Mouse (Mus musculus): ENCODE results near the gene Pdf. TPM values are rescaled to one million over a fixed set of nuclear protein-coding genes. Genes with fewer than 3 reads are reported as not detected.

Pdf gene
- 51.0 and 55.6 TPM in 2 replicates for polyA plus RNA-seq (2015; fragmentation: Nextera tagmentation; extraction: Ambion mirVana)

GRCm38 (mm10) chr8:107048061-107048941, at the start of gene Pdf:
Gene Pdf, minus strand, starts transcription at chr8:107048614.
- ATAC-seq (ENCODE audit: low FRiP score, low read depth) = peak; percentile 85
- H3K4me3 ChIP-seq = peak within 1 kb of the TSS; percentile 82
- H3K27me3 ChIP-seq = no peaks in the 10 kb centered on the region
- WGBS = under 1% methylated on average over 87 of the region's 87 CpGs
- H3K9ac ChIP-seq = peak within 1 kb of the TSS; percentile 90
- peaks cover 82% of the 10 kb centered on the region for H3K36me3 ChIP-seq
- peak within 1 kb of the TSS; percentile 79 for H3K4me2 ChIP-seq (replicated peaks)
- no peaks in the 10 kb centered on the region for H3K9me3 ChIP-seq
- peaks cover 23% of the 10 kb centered on the region for H3K4me1 ChIP-seq
- peak within 1 kb of the TSS; percentile 92 for H3K27ac ChIP-seq

- 4% methylated on average over 39 of the region's 39 CpGs for WGBS
- Histone ChIP-seq H3K27ac (peak within 1 kb of the TSS; percentile 88), H3K27me3 (no peaks in the 10 kb centered on the region), H3K9ac (peak within 1 kb of the TSS; percentile 87), H3K4me1 (peaks cover 22% of the 10 kb centered on the region), H3K9me3 (no peaks in the 10 kb centered on the region), H3K4me2 (replicated peaks) (peak within 1 kb of the TSS; percentile 72), H3K4me3 (peak within 1 kb of the TSS; percentile 88), H3K36me3 (peaks cover 27% of the 10 kb centered on the region)
- peak; percentile 97 for ATAC-seq (ENCODE audit: low FRiP score, low read depth)
Observed at GRCm38 (mm10) chr8:107096366-107097036, 48.1 kb upstream of the Pdf start, which contains the start of gene Terf2. Gene Terf2, minus strand, starts transcription at chr8:107096547.

- Histone ChIP-seq H3K27ac (peak overlapping the region; percentile 88), H3K4me3 (peak overlapping the region; percentile 88), H3K36me3 (peaks cover 32% of the 10 kb centered on the region), H3K4me2 (replicated peaks) (peak overlapping the region; percentile 72), H3K4me1 (peaks cover 22% of the 10 kb centered on the region), H3K27me3 (no peaks in the 10 kb centered on the region), H3K9me3 (no peaks in the 10 kb centered on the region), H3K9ac (peak overlapping the region; percentile 87)
- WGBS = under 1% methylated on average over 50 of the region's 53 CpGs
- peak; percentile 80; the same call in 1 of the 2 replicates for ATAC-seq (ENCODE audit: low FRiP score, low read depth)
Observed at GRCm38 (mm10) chr8:107095717-107096365, 47.4 kb upstream of the Pdf start.

- 97% methylated on average over 7 of the region's 7 CpGs for whole genome bisulfite sequencing
Observed at GRCm38 (mm10) chr8:107090531-107090930, 42.1 kb upstream of the Pdf start.

GRCm38 (mm10) chr8:107088526-107089063, 40.2 kb upstream of the Pdf start:
- H3K4me1 ChIP-seq = no peaks in the 10 kb centered on the region
- H3K4me3 ChIP-seq = no peak overlapping the region
- no peak for ATAC-seq (ENCODE audit: low FRiP score, low read depth)
- no peak overlapping the region for H3K27ac ChIP-seq
- H3K4me2 ChIP-seq (replicated peaks) = no peak overlapping the region
- H3K9me3 ChIP-seq = peaks cover 7% of the 10 kb centered on the region; the same call in 1 of the 2 replicates
- WGBS = 98% methylated on average over 5 of the region's 5 CpGs
- H3K27me3 ChIP-seq = no peaks in the 10 kb centered on the region
- no peak overlapping the region for H3K9ac ChIP-seq
- peaks cover 79% of the 10 kb centered on the region for H3K36me3 ChIP-seq

More at GRCm38 (mm10) chr8:107090531-107090930, 42.1 kb upstream of the Pdf start:
- Histone ChIP-seq H3K27me3 (no peaks in the 10 kb centered on the region), H3K4me2 (replicated peaks) (no peak overlapping the region), H3K4me3 (no peak overlapping the region), H3K36me3 (peaks cover 78% of the 10 kb centered on the region), H3K9me3 (peaks cover 7% of the 10 kb centered on the region; the same call in 1 of the 2 replicates), H3K9ac (no peak overlapping the region), H3K4me1 (peaks cover 19% of the 10 kb centered on the region), H3K27ac (no peak overlapping the region)
- ATAC-seq (ENCODE audit: low FRiP score, low read depth) = no peak

- Histone ChIP-seq H3K9me3 (peaks cover 7% of the 10 kb centered on the region; the same call in 1 of the 2 replicates), H3K4me1 (no peaks in the 10 kb centered on the region), H3K36me3 (peaks cover 81% of the 10 kb centered on the region), H3K9ac (no peak overlapping the region), H3K4me2 (replicated peaks) (no peak overlapping the region), H3K4me3 (no peak overlapping the region), H3K27ac (no peak overlapping the region), H3K27me3 (no peaks in the 10 kb centered on the region)
- no peak for ATAC-seq (ENCODE audit: low FRiP score, low read depth)
- WGBS = over 99% methylated on average over 5 of the region's 5 CpGs
Observed at GRCm38 (mm10) chr8:107086018-107086417, 37.6 kb upstream of the Pdf start.

GRCm38 (mm10) chr8:107085358-107085757, 36.9 kb upstream of the Pdf start:
- H3K36me3 ChIP-seq = peaks cover 81% of the 10 kb centered on the region
- ATAC-seq (ENCODE audit: low FRiP score, low read depth) = no peak
- no peak overlapping the region for H3K27ac ChIP-seq
- H3K27me3 ChIP-seq = no peaks in the 10 kb centered on the region
- H3K9ac ChIP-seq = no peak overlapping the region
- H3K4me2 ChIP-seq (replicated peaks) = no peak overlapping the region
- no peaks in the 10 kb centered on the region for H3K4me1 ChIP-seq
- 96% methylated on average over 17 of the region's 17 CpGs for WGBS
- H3K4me3 ChIP-seq = no peak overlapping the region
- peaks cover 7% of the 10 kb centered on the region; the same call in 1 of the 2 replicates for H3K9me3 ChIP-seq

GRCm38 (mm10) chr8:107076239-107076888, 27.9 kb upstream of the Pdf start:
- WGBS = 87% methylated on average over 7 of the region's 7 CpGs

GRCm38 (mm10) chr8:107074128-107074527, 25.7 kb upstream of the Pdf start:
- H3K27me3 ChIP-seq = no peaks in the 10 kb centered on the region
- WGBS = 75% methylated on average over 1 of the region's 1 CpGs
- H3K36me3 ChIP-seq = peaks cover 97% of the 10 kb centered on the region

More at GRCm38 (mm10) chr8:107076239-107076888, 27.9 kb upstream of the Pdf start:
- Histone ChIP-seq H3K27me3 (no peaks in the 10 kb centered on the region), H3K4me1 (no peaks in the 10 kb centered on the region), H3K9ac (no peak overlapping the region), H3K36me3 (peaks cover 98% of the 10 kb centered on the region), H3K27ac (no peak overlapping the region), H3K9me3 (no peaks in the 10 kb centered on the region), H3K4me3 (no peak overlapping the region), H3K4me2 (replicated peaks) (no peak overlapping the region)
- no peak for ATAC-seq (ENCODE audit: low FRiP score, low read depth)

GRCm38 (mm10) chr8:107073706-107074105, 25.3 kb upstream of the Pdf start:
- no peak for ATAC-seq (ENCODE audit: low FRiP score, low read depth)
- Histone ChIP-seq H3K4me3 (no peak overlapping the region), H3K36me3 (peaks cover 97% of the 10 kb centered on the region), H3K4me1 (no peaks in the 10 kb centered on the region), H3K27me3 (no peaks in the 10 kb centered on the region), H3K9me3 (no peaks in the 10 kb centered on the region), H3K9ac (no peak overlapping the region), H3K4me2 (replicated peaks) (no peak overlapping the region), H3K27ac (no peak overlapping the region)
- WGBS = 77% methylated on average over 4 of the region's 4 CpGs

More at GRCm38 (mm10) chr8:107074128-107074527, 25.7 kb upstream of the Pdf start:
- Histone ChIP-seq H3K4me2 (replicated peaks) (no peak overlapping the region), H3K4me1 (no peaks in the 10 kb centered on the region), H3K9me3 (no peaks in the 10 kb centered on the region), H3K27ac (no peak overlapping the region), H3K4me3 (no peak overlapping the region), H3K9ac (no peak overlapping the region)
- no peak for ATAC-seq (ENCODE audit: low FRiP score, low read depth)

Data from limb, embryonic 13.5 days (tissue).